Mouse (Mus musculus) myocyte (in vitro differentiated cells): ENCODE measurements at regions not wholly inside any gene's neighbourhood (a gene's known extent, or its start where the extent isn't known, plus 50 kb on each side); places are given as distances from the start of the nearest gene placed in this dataset.

ENCODE experiments used
- H3K27me3 ChIP-seq: one replicate; pipeline ENCODE4 v1.6.1; 2011; ENCODE audit not compliant: control insufficient read depth, insufficient read depth, insufficient read length
- H3K36me3 ChIP-seq: one replicate; pipeline ENCODE4 v1.6.1; 2011; ENCODE audit not compliant: control insufficient read depth, insufficient read depth
- H3K4me2 ChIP-seq: one replicate; pipeline ENCODE4 v1.6.1; 2011; ENCODE audit warnings: low read depth, control low read depth
- H3K4me3 ChIP-seq: one replicate; pipeline ENCODE4 v1.5.1; 2011; ENCODE audit warnings: mild to moderate bottlenecking, control low read depth, moderate library complexity
- H3K79me2 ChIP-seq: one replicate; pipeline ENCODE4 v1.6.1; 2011; ENCODE audit not compliant: control insufficient read depth, insufficient read depth
- H3ac ChIP-seq: one replicate; pipeline ENCODE4 v1.6.1; 2011; ENCODE audit not compliant: control insufficient read depth, insufficient read length
- CEBPB ChIP-seq: IDR thresholded peaks from 2 replicates; pipeline ENCODE4 v1.6.1; 2011; ENCODE audit warnings: mild to moderate bottlenecking, moderate library complexity; ENCODE audit not compliant: poor library complexity, insufficient read depth, severe bottlenecking
- E2F4 ChIP-seq: IDR thresholded peaks from one replicate; pipeline ENCODE4 v1.6.1; 2011; ENCODE audit warnings: mild to moderate bottlenecking, control low read depth, moderate library complexity; ENCODE audit not compliant: insufficient read depth
- MAX ChIP-seq: IDR thresholded peaks from one replicate; pipeline ENCODE4 v1.6.1; 2011; ENCODE audit warnings: low read depth, mild to moderate bottlenecking, control low read depth
- MYOD1 ChIP-seq, 3 experiments: IDR thresholded peaks; one replicate each; pipeline ENCODE4 v1.6.1; 2011; ENCODE audit warnings: control low read depth in 2 of 3, low read depth in 2 of 3, mild to moderate bottlenecking in 2 of 3, moderate library complexity in 1 of 3; ENCODE audit not compliant: insufficient read length in 2 of 3, control insufficient read depth in 1 of 3
- MYOG ChIP-seq, 3 experiments: IDR thresholded peaks; one replicate each; pipeline ENCODE4 v1.6.1; 2011; ENCODE audit warnings: control low read depth in 2 of 3, low read depth in 2 of 3, mild to moderate bottlenecking in 2 of 3; ENCODE audit not compliant: insufficient read length in 2 of 3, control insufficient read depth in 1 of 3, insufficient read depth in 1 of 3
- POLR2A ChIP-seq: IDR thresholded peaks from one replicate; pipeline ENCODE4 v1.6.1; 2011; ENCODE audit warnings: low read depth, mild to moderate bottlenecking, control low read depth, moderate library complexity; ENCODE audit not compliant: insufficient read length
- POLR2AphosphoS2 ChIP-seq: IDR thresholded peaks from one replicate; pipeline ENCODE4 v1.6.1; 2011; ENCODE audit warnings: low read depth, control low read depth; ENCODE audit not compliant: insufficient read length
- REST ChIP-seq: IDR thresholded peaks from one replicate; pipeline ENCODE4 v1.6.1; 2011; ENCODE audit warnings: mild to moderate bottlenecking, control low read depth, moderate library complexity; ENCODE audit not compliant: insufficient read depth, insufficient read length
- SRF ChIP-seq: IDR thresholded peaks from one replicate; pipeline ENCODE4 v1.6.1; 2011; ENCODE audit warnings: low read depth; ENCODE audit not compliant: control insufficient read depth, insufficient read length
- TCF12 ChIP-seq: IDR thresholded peaks from one replicate; pipeline ENCODE4 v1.6.1; 2011; ENCODE audit warnings: mild to moderate bottlenecking, control low read depth; ENCODE audit not compliant: poor library complexity, insufficient read depth, severe bottlenecking
- TCF3 ChIP-seq: IDR thresholded peaks from one replicate; pipeline ENCODE4 v1.6.1; 2011; ENCODE audit warnings: low read depth, control low read depth; ENCODE audit not compliant: insufficient read length
- USF1 ChIP-seq: IDR thresholded peaks from one replicate; pipeline ENCODE4 v1.6.1; 2011; ENCODE audit warnings: low read depth, mild to moderate bottlenecking, control low read depth, moderate library complexity

- TF ChIP-seq POLR2A (no peak), MYOG (IDR thresholded peaks at IDR 0.05; ENCODE audit: control insufficient read depth in 1 of 3, insufficient read depth in 1 of 3, insufficient read length in 2 of 3, low read depth in 2 of 3) (no peak), TCF12 (no peak), MAX (no peak), REST (no peak), CEBPB (no peak), POLR2AphosphoS2 (no peak), E2F4 (no peak), USF1 (no peak)
- Histone ChIP-seq H3K4me3 (no peak overlapping the region), H3K79me2 (no peaks in the 10 kb centered on the region)
These were observed 209.9 kb upstream of the Amigo2 start for GRCm38 (mm10) chr15:97456991-97457390.

GRCm38 (mm10) chr15:97455672-97456071, 208.6 kb upstream of the Amigo2 start:
- H3K4me2 ChIP-seq, result no peak overlapping the region
- H3K36me3 ChIP-seq, result no peaks in the 10 kb centered on the region
- H3ac ChIP-seq, result no peak overlapping the region
- TF ChIP-seq MYOD1 (IDR thresholded peaks at IDR 0.05; ENCODE audit: control insufficient read depth in 1 of 3, insufficient read length in 2 of 3, low read depth in 2 of 3), result peak in 2 of 3 experiments; percentile 56 to 61
- TF ChIP-seq TCF3, result no peak
- no peak overlapping the region for H3K4me3 ChIP-seq
- no peaks in the 10 kb centered on the region for H3K79me2 ChIP-seq
- peaks cover 3% of the 10 kb centered on the region for H3K27me3 ChIP-seq

More at GRCm38 (mm10) chr15:97456991-97457390, 209.9 kb upstream of the Amigo2 start:
- no peak overlapping the region for H3ac ChIP-seq
- no peaks in the 10 kb centered on the region for H3K36me3 ChIP-seq
- no peak overlapping the region for H3K4me2 ChIP-seq
- H3K27me3 ChIP-seq, result no peaks in the 10 kb centered on the region

GRCm38 (mm10) chr15:97449724-97450123, 202.6 kb upstream of the Amigo2 start:
- Histone ChIP-seq H3K27me3 (peaks cover 7% of the 10 kb centered on the region), H3ac (no peak overlapping the region), H3K36me3 (no peaks in the 10 kb centered on the region), H3K4me3 (no peak overlapping the region), H3K4me2 (no peak overlapping the region), H3K79me2 (no peaks in the 10 kb centered on the region)
- no peak for TF ChIP-seq MAX
- TF ChIP-seq MYOD1 (IDR thresholded peaks at IDR 0.05; ENCODE audit: control insufficient read depth in 1 of 3, insufficient read length in 2 of 3, low read depth in 2 of 3), result no peak
- no peak for TF ChIP-seq REST
- TF ChIP-seq CEBPB, result no peak
- no peak for TF ChIP-seq TCF3
- TF ChIP-seq SRF, result no peak
- TF ChIP-seq MYOG (IDR thresholded peaks at IDR 0.05; ENCODE audit: control insufficient read depth in 1 of 3, insufficient read depth in 1 of 3, insufficient read length in 2 of 3, low read depth in 2 of 3), result no peak
- TF ChIP-seq USF1, result no peak
- TF ChIP-seq POLR2A, result no peak
- no peak for TF ChIP-seq POLR2AphosphoS2
- no peak for TF ChIP-seq TCF12
- no peak for TF ChIP-seq E2F4

- no peak for TF ChIP-seq TCF3
- TF ChIP-seq E2F4, result no peak
- TF ChIP-seq REST, result no peak
- no peak overlapping the region for H3K4me3 ChIP-seq
- peaks cover 7% of the 10 kb centered on the region for H3K27me3 ChIP-seq
- H3K79me2 ChIP-seq, result no peaks in the 10 kb centered on the region
- no peak overlapping the region for H3ac ChIP-seq
- no peak overlapping the region for H3K4me2 ChIP-seq
- H3K36me3 ChIP-seq, result no peaks in the 10 kb centered on the region
These were observed 201.9 kb upstream of the Amigo2 start for GRCm38 (mm10) chr15:97449001-97449400.

GRCm38 (mm10) chr15:97448243-97448880, 201.3 kb upstream of the Amigo2 start:
- Histone ChIP-seq H3K79me2 (no peaks in the 10 kb centered on the region), H3K27me3 (peaks cover 7% of the 10 kb centered on the region), H3ac (no peak overlapping the region), H3K4me3 (no peak overlapping the region), H3K36me3 (no peaks in the 10 kb centered on the region), H3K4me2 (no peak overlapping the region)
- TF ChIP-seq MYOG (IDR thresholded peaks at IDR 0.05; ENCODE audit: control insufficient read depth in 1 of 3, insufficient read depth in 1 of 3, insufficient read length in 2 of 3, low read depth in 2 of 3), result no peak
- no peak for TF ChIP-seq TCF12
- TF ChIP-seq REST, result no peak

GRCm38 (mm10) chr15:97446181-97446580, 199.1 kb upstream of the Amigo2 start:
- Histone ChIP-seq H3K27me3 (peaks cover 7% of the 10 kb centered on the region), H3K36me3 (no peaks in the 10 kb centered on the region), H3K79me2 (no peaks in the 10 kb centered on the region), H3K4me2 (no peak overlapping the region), H3K4me3 (no peak overlapping the region), H3ac (no peak overlapping the region)
- TF ChIP-seq POLR2AphosphoS2 (no peak), TCF12 (no peak), USF1 (no peak), CEBPB (no peak), MYOG (IDR thresholded peaks at IDR 0.05; ENCODE audit: control insufficient read depth in 1 of 3, insufficient read depth in 1 of 3, insufficient read length in 2 of 3, low read depth in 2 of 3) (no peak), E2F4 (no peak), SRF (no peak), MAX (no peak), TCF3 (no peak), REST (no peak), MYOD1 (IDR thresholded peaks at IDR 0.05; ENCODE audit: control insufficient read depth in 1 of 3, insufficient read length in 2 of 3, low read depth in 2 of 3) (no peak), POLR2A (no peak)
